Mouse (Mus musculus) olfactory bulb, adult 2 months (tissue): ENCODE results near the gene Eif4a1. TPM values are rescaled to one million over a fixed set of nuclear protein-coding genes. Genes with fewer than 3 reads are reported as not detected.
"Not testable (repeated sequence)": the region's sequence is repeated elsewhere in the genome, so short reads cannot be mapped to it uniquely, and the experiment has no call there.

Experiments
- H3K27ac ChIP-seq: fragments of 200-500 bp; 2 replicates; pipeline ENCODE4 v1.5.1; 2012; ENCODE audit warnings: low read depth, low read length; ENCODE audit not compliant: insufficient read depth
- H3K4me1 ChIP-seq: fragments of 200-500 bp; 2 replicates; pipeline ENCODE4 v1.6.1; 2012; ENCODE audit warnings: low read length; ENCODE audit not compliant: control insufficient read depth, insufficient read depth
- H3K4me3 ChIP-seq: fragments of 200-500 bp; 2 replicates; pipeline ENCODE4 v1.5.1; 2012; ENCODE audit warnings: mild to moderate bottlenecking, low read depth, low read length, moderate library complexity; ENCODE audit not compliant: insufficient read depth
- CTCF ChIP-seq: fragments of 200-500 bp; IDR thresholded peaks from 2 replicates; pipeline ENCODE4 v1.5.1; 2012; ENCODE audit warnings: low read depth, mild to moderate bottlenecking, low read length, moderate library complexity; ENCODE audit not compliant: insufficient read depth
- POLR2A ChIP-seq: fragments of 200-500 bp; IDR thresholded peaks from 2 replicates; pipeline ENCODE4 v1.6.1; 2012; ENCODE audit warnings: mild to moderate bottlenecking, low read depth, low read length, moderate library complexity; ENCODE audit not compliant: insufficient read depth
- WGBS: fragments of 180-500 bp; shearing (Covaris S2); methylation state at CpG from one replicate; pipeline ENCODE4 v1.1.7; 2018; 5-methylcytosine and 5-hydroxymethylcytosine counted together
- polyA plus RNA-seq: library from polyadenylated mRNA; stranded (reverse); fragments of >200 nt; gene quantifications from 2 replicates; pipeline ENCODE4 v1.2.4, GENCODE M21; 2012; ENCODE audit warnings: low replicate concordance; ENCODE audit not compliant: missing spikeins, insufficient read depth, insufficient read length

Gene Eif4a1
- polyA plus RNA-seq, 1 experiment = not detected

DNA sequence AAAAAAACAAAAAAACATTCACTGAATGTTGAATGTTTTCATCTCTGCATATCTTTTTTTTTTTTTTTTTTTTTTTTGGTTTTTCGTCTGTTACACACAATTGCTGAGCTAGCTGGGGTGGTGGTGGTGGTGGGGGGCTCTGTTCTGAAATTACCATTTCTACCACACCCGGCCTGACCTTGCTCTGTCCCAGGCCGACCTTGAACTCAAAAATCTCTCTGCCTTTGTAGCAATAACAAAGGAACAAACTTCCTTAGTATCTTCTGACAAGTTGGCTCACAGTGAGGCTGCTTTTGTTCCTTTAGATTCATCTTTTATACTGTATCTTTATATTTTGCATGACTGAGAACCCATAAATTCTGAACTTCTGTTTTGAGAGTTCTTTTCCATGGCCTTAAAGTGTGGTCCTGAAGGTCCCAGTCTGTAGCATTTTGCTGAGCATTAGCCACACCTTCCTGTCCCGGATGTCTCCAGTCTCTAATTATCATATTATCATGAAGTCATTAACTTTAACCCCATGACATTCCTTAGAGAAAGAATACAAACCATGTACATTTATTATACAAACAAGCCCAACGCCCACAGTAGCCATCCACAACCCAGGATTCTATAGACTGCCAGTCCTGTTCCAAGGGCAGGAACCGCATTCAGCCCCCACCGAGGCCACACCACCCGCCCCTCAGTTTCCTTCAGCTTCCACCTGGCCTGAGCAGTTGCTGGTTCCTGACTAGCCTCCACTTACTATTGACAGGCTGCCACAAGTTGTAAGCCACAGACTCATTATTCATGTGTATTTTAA is 31.8 kb upstream of the Eif4a1 start:
- TF ChIP-seq CTCF = no peak
- no peak for TF ChIP-seq POLR2A
- no peak overlapping the region for H3K27ac ChIP-seq
- peaks cover 6% of the 10 kb centered on the region for H3K4me1 ChIP-seq
- WGBS = 71% methylated on average over 8 of the region's 8 CpGs
- no peak overlapping the region for H3K4me3 ChIP-seq

- not testable (repeated sequence) for H3K4me1 ChIP-seq, H3K4me3 ChIP-seq, H3K27ac ChIP-seq
- WGBS = 86% methylated on average over 3 of the region's 3 CpGs
Measured at GRCm38 (mm10) chr11:69703381-69703780, 31.2 kb upstream of the Eif4a1 start.

DNA sequence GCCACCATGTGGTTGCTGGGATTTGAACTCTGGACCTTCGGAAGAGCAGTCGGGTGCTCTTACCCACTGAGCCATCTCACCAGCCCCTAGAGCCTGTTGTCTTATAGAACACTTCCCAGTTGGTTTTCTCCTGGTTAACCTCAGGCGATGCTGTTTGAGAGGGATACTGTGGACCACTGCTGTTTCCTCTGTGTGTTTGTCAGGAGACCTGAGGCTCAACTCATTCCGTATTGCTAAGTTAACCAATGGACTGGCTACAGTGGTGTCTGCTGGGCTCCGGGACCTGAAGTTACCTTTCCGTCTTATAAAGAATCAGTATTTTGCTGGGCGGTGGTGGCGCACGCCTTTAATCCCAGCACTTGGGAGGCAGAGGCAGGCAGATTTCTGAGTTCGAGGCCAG is 30.7 kb upstream of the Eif4a1 start:
- H3K4me1 ChIP-seq, H3K4me3 ChIP-seq, H3K27ac ChIP-seq: not testable (repeated sequence)
- WGBS = 96% methylated on average over 10 of the region's 10 CpGs

- Histone ChIP-seq H3K4me3 (no peak overlapping the region), H3K27ac (no peak overlapping the region), H3K4me1 (peaks cover 12% of the 10 kb centered on the region)
- TF ChIP-seq CTCF (no peak), POLR2A (no peak)
- WGBS = 92% methylated on average over 1 of the region's 1 CpGs
Measured at GRCm38 (mm10) chr11:69699595-69699994, 27.4 kb upstream of the Eif4a1 start.

DNA sequence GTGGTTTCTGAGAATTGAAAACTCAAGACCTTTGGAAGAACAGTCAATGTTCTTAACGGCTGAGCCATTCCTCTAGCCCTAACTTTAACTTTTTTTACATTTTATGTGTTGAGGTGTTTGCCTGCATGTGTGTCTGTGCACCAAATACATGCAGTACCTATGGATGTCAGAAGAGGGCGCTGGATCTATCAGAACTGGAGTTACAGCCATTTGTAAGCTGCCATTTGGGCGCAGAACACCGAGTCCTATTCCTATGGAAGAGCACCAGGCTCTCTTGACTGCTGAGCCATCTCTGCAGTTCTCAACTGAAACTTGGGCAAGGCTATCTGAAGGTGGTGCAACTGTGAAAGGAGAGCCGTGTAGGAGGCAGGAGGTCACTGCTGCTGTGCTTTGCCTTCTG is 26.4 kb upstream of the Eif4a1 start:
- no peak for TF ChIP-seq POLR2A
- TF ChIP-seq CTCF = no peak
- Histone ChIP-seq H3K4me3 (no peak overlapping the region), H3K4me1 (peaks cover 12% of the 10 kb centered on the region), H3K27ac (no peak overlapping the region)
- 72% methylated on average over 5 of the region's 5 CpGs for WGBS

DNA sequence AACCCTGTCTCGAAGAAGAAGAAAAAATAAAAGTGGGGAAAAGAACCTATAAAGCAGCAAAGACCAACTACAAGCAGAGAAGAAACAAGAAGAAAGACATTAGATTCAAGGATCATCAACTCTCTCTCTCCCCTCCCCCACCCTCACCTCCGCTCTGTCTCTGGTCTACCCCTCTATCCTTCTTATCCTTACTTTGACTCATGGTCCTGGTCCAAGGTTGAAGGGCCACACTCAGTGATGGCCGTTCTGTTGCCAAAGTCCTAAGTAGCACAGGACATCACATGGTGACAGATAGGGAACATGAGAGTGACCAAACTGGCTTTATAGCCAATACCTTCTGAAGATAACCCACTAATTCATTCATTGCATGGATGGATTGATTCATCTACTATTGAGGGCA is 25.2 kb upstream of the Eif4a1 start:
- no peak overlapping the region for H3K27ac ChIP-seq
- WGBS = 91% methylated on average over 3 of the region's 3 CpGs
- no peak for TF ChIP-seq POLR2A
- TF ChIP-seq CTCF = no peak
- H3K4me3 ChIP-seq = no peak overlapping the region
- peaks cover 12% of the 10 kb centered on the region for H3K4me1 ChIP-seq

- Histone ChIP-seq H3K4me1 (peaks cover 15% of the 10 kb centered on the region), H3K4me3 (peak within 1 kb of the TSS; percentile 34), H3K27ac (no peak within 1 kb of the TSS; the same call in 1 of the 2 replicates)
- TF ChIP-seq POLR2A (no peak), CTCF (no peak)
- 5% methylated on average over 40 of the region's 41 CpGs for WGBS
Measured at GRCm38 (mm10) chr11:69695361-69696181, 23.3 kb upstream of the Eif4a1 start, which contains the start of the genes Tnfsf12 and Tnfsfm13. TSS of gene Tnfsf12 (minus strand) at chr11:69695849. TSS of gene Tnfsfm13 (minus strand) at chr11:69696098.

DNA sequence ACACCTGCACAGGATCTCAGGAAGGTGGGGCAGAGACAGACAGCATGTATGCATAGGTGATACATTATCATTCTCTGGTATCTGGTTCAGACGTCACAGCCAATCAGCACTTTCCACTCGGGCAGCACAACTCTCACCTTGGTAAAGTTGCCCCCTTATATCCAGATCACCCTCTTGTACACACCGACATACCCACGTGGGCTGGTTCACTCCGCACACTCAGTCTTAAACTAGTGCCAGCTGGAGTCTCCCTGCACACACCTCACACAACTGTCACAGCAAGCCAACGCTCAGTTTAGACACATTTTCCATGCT is 22.8 kb upstream of the Eif4a1 start:
- TF ChIP-seq CTCF (no peak), POLR2A (no peak)
- 9% methylated on average over 6 of the region's 6 CpGs for WGBS
- H3K4me1 ChIP-seq = peaks cover 15% of the 10 kb centered on the region
- peak overlapping the region; percentile 34 for H3K4me3 ChIP-seq
- H3K27ac ChIP-seq = no peak overlapping the region

GRCm38 (mm10) chr11:69693421-69693965 is 21.3 kb upstream of the Eif4a1 start:
- Histone ChIP-seq H3K4me3 (no peak overlapping the region), H3K4me1 (peaks cover 15% of the 10 kb centered on the region), H3K27ac (no peak overlapping the region)
- 68% methylated on average over 11 of the region's 11 CpGs for WGBS
- TF ChIP-seq POLR2A (no peak), CTCF (no peak)
